Mouse (Mus musculus) yolk sac, embryonic 10.5 days (tissue): ENCODE measurements at regions not wholly inside any gene's neighbourhood (a gene's known extent, or its start where the extent isn't known, plus 50 kb on each side); places are given as distances from the start of the nearest gene placed in this dataset.

ENCODE experiments used
- DNase-seq: peaks from one replicate; pipeline ENCODE4 v3.0.0-alpha.2; 2017; ENCODE audit warnings: low spot score

DNA sequence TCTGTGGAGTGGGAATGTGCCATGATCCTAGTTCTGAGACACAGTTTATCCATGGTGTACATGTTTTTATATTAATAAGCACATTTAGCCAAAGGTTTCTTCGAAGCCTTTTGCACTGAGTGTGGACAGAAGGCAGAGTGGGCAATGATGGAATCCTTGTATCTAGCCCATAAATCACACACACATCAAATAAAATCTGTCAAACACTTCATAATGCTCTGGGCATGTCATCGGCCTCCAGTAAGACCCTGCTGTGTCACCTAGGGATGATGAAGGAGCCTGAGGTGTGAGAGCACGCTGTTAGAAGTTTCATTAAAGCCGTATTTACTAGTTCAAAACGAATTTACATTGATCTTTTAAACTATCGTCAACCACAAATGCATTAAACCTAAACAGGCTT lies 331.7 kb downstream of the Setd4 start:
- DNase-seq = no peak

DNA sequence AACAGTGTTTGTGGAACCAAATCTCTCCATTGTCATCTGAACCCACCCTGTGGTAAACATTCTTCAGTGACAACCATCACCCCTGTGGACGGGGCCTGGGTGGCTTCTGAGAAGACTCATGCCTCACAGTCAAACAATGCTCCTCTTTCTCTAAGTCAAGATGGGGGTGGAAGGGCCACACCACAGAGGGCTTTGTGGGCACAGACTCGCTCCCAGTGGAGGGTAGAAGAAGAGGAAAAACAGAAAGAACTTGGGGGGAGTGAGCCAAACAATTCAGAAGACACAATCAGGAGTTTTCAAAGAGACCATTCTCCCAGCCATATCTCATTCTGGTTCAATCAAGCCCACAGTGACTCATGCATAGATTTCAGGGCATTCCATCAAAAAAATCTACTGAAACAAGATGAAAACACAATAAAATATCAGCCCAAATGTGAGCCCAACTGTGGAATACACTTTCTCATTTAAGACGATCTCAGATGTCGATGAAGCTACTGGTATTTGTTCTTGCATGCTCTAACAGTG lies 339.7 kb downstream of the Setd4 start:
- no peak for DNase-seq

- no peak for DNase-seq
Measured at GRCm38 (mm10) chr16:93263141-93263815, 340.6 kb downstream of the Setd4 start.

DNA sequence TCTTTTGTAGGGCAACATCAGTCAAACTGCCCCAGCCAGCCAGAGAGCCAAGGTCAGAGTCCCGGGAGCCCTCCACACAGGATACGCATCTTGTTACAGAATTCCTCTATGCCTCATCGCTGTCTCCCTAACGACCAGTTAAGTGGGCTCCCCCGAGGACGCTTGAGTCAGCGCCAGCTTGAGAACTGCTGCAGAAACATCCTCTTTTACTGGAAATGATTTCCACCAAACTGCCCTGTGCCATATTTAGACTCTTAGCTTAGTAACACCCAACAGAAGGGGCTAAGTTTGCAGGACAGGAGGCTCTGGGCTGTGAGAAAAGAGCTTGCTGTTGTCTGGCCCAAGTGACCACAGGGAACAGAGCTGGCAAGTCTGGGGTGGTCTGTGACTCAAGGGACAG lies 357.0 kb downstream of the Setd4 start:
- DNase-seq = no peak

DNA sequence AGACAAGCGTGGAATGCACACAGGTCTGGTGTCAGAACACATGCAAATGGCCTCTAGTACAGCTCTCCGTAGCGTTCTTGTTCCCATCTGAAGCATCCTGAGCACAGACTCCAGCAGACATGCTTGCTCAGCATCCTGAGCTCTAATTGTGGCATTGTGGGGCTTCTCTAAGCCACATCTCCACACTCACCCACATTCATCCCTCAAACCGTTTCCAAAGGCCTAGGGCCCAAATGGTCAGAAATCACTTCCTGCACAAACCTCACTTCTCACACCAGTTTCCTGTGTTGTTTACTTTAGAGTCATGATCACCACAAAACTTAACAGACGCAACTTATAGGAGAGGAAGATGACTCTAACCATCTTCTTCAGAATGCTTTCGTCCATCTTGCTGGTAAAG lies 358.1 kb downstream of the Setd4 start:
- DNase-seq = no peak

DNA sequence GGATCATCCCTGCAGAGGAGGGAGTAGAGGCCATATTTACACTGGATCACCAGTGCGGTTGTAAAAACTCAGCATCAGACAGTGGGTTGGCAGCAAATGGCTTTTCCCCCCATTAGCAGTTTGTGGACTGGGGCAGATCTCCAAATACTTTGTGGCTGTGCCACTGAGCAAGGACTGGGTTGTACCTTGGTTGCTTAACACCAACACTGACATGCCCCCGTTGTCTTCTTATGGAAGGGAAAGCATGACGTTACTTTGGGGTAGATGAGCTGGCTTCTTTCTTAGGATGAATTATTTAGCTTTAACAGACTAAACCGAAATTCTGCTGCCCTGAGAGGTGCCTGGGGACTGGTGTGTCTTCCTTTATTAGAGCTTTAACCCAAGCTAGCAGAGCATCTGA lies 365.0 kb downstream of the Setd4 start:
- no peak for DNase-seq

DNA sequence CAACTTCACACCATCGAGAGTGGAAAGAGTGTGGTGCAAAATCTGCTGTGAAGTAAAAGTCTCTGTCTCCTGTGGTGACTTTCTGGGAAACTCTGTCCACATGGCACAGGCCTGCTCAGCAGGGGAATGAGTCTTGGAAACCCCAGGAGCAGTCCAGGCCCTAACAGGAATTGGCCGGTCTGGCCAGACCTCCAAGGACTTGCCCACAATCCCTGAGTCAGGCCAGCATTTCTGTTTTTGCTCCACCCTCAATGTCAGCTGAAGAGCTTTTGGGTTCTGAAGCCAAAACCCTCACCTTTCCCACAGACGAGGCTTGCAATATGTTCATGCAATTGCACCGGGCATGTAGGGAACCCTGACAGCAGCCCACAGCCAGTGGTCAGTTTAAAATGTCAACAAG lies 365.5 kb downstream of the Setd4 start:
- no peak for DNase-seq

- no peak for DNase-seq
Measured at GRCm38 (mm10) chr16:93225644-93226043, 378.2 kb downstream of the Setd4 start.

DNA sequence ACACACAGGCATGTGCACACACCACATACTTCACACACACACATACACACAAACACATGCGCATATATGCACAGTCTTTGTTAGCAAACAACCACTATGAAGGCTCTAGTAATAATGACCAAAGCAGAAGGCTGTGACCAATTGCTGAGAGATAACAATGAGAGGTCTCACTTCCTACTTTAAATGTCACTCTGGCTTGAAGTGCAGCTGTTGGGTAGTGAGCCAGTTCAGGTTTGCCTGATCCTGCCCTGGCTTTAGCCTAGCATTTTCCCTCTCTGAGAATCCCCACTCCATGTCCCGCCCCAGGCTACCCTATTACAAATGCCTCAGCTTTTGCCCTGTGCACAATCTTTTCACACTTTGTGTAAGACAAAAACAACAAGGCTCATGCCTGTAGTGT lies 378.7 kb downstream of the Setd4 start:
- DNase-seq = no peak

GRCm38 (mm10) chr16:93219731-93220130 lies 384.1 kb downstream of the Setd4 start:
- DNase-seq = no peak

DNA sequence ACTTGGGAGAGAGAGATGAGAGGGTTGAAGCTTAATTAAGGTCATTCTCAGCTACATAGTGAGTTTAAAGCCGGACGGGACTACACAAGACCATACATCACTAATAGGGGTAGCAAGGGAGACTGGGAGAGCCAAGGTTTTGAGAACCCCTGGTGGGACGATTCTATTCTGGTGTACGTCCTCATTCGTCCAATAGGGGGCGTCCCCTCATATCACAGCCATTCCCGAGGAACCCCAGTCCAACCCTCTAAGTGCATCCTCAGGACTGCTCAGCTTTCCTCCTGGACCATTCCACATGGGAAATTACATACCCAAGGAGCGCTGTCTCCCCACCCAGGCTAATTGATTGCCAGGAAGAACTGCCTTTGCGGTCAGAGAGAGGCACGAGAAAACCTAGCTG lies 385.5 kb downstream of the Setd4 start:
- no peak for DNase-seq

- DNase-seq = no peak
Measured at GRCm38 (mm10) chr16:93217600-93218226, 386.1 kb downstream of the Setd4 start.

DNA sequence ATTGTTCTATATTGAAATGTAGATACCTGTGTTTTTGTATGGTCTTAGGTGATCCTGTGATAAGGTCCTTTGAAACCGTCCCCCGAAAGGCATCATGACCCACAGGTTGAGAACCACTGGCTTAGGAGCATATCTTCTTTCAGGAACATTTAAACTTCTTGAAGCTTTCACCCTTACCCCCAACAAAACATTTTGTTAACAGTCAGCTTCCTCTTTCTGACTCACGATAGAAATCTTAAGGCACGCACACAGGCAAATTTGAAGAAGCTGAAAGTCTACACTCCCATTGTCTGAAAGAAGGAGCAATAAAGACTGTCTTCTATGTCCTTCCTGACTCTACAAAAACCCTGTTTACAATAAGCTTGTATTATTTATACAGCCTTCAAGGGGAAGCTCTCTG lies 388.2 kb downstream of the Setd4 start:
- DNase-seq = no peak

- DNase-seq = no peak
Measured at GRCm38 (mm10) chr16:93213618-93214017, 387.7 kb upstream of the Runx1 start.

GRCm38 (mm10) chr16:93207675-93208074 lies 381.7 kb upstream of the Runx1 start:
- no peak for DNase-seq

- no peak for DNase-seq
Measured at GRCm38 (mm10) chr16:93207217-93207616, 381.3 kb upstream of the Runx1 start.

DNA sequence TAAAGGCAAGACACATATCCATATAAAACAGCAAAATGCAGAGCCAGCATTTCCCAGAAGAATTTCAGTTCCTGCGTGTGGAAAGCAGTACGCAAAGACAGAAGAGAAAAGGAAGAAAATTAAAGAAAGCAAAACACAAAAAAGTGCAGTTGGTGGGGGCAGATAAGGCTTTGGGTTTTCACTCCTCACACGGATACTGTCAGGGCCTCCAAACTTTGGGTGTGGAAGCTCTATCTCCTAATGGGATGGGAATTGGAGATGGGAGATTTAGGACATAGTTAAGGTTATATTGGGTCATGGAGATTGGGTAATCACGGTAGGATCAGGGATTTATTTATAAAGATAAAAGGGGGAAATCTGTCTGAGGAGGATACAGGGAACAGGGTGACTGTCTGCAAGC lies 380.4 kb upstream of the Runx1 start:
- DNase-seq = no peak

DNA sequence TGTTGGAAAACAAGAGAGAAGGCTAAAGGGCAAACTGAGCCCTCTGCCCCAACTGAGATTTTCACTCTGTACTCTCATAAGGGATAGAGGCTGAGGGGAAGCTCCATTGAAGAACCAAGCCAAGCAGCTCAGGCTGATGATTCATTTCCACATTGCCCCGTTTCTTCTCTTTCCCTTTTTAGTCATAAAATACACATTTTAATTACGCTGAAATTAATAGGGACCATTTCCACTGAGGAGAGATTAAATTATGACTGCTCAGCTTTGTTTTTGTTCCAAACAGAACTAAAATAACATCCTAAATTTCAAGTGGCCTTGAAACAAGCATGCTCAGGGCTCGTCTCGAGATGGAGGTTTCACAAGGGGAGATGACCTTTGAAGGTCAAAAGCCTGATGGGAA lies 378.7 kb upstream of the Runx1 start:
- no peak for DNase-seq

DNA sequence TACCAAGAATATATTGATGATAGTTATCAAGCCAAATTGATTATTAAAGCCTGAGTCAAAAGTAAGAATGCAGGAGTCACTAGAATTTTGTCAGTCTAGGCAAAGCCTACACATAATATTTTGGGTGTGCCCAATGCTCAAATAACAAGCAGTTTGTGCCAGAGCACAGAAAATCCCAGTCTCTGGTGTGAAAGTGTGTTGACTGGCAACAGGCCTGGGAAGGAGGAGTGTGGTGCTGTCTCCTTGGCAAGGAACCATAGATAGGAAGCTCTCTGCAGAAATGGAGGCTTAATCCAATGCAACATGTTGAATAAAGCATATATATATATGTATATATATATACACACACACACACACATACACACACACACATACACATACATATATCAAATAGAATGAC lies 376.6 kb upstream of the Runx1 start:
- DNase-seq = no peak

DNA sequence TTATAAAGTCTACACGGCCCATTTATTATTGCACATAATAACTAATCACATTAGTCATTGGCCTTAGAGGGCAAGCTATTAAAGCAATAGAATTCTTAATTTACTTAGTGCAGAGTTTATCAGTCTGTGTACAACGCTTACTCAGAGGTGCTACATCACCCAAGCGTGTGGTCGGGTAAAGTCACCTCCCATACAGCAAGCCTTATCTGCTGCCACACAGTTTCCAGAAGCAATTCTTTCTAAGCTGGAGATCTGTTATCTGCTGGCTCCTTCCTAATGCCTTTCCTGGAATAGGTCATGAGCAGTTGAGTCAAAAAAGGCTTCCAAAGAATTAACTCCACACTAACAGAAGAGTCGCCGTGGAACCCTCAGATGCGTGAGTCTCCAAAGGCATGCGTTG lies 371.4 kb upstream of the Runx1 start:
- DNase-seq = peak; percentile 8

DNA sequence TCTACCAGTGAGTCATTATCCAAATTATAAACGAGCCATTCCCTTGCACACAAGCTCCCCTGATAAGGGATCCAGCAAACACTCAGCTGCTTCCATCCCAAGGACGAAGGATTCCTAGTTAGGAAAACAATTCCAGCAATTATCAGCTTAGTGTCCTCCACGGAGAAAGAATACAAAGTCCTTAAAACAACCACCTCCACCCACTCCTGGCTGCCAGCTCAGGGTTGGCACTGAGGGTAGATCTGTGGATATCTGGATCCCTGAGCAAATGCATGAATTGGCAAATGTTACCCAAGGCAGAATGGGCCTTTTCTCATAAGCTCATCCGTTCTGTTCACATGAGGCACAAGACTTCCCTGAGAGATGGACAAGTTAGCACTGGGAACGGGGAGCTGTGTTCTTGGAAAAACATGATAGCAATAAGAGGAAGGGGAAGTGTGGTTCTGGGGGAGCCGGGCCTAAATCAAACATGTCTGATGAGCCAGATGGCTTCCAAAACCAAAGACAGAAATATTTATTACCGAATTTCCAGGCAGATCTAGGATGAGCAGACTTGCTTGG lies 368.1 kb upstream of the Runx1 start:
- no peak for DNase-seq

DNA sequence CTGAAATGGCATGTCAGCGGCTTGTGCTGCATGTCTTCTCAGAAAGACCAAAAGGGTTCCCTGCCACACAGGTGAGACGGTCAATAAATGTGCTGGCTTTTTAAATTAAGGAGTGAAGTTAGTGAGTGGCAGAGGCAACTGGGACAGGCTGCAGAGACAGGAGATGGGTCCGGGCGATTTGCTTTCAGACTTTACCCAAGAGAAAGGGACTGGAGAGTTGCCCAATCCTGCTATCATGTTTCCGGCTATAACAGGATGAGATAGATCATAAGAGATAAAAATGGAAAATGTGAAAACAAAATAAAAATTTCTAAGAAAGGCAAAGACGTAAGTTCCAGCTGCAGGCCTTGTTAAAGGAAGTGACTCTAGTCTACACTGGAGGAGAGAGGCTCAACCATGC lies 367.3 kb upstream of the Runx1 start:
- no peak for DNase-seq

DNA sequence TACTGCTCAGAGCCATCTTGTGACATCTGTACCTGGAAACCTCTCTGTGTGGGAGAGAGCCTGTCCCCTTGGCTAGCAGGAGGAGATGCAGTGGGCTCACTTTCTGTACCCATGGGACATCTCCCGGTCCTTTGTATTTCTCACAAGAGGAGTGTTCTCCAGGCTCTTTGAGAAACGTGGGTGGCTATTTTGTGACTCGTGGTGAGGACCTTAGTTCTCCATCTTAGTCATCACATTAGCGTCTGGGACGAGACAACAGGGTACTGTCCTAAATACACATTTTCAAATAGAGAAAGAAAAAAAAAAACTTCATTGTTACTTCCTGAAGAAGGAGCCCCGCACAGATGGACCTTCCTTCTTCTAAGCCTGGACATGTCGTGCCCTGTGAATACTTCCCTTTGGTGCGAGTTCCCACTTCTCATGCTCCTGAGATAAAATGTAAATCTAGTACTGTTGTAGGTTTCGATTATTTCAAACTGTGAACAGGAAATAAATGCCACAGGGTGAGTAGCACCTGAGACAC lies 366.8 kb upstream of the Runx1 start:
- no peak for DNase-seq
